Mouse (Mus musculus): ENCODE data around the gene 2210010C04Rik. TPM values are rescaled to one million over a fixed set of nuclear protein-coding genes. Genes with fewer than 3 reads are reported as not detected.

The 2210010C04Rik gene
- not detected in 2 replicates for polyA plus RNA-seq (2014; fragmentation: Nextera tagmentation; extraction: Ambion mirVana)

- Histone ChIP-seq H3K4me1 (replicated peaks; ENCODE audit: control insufficient read depth, insufficient read depth, low read length) (no peaks in the 10 kb centered on the region), H3K4me3 (ENCODE audit: low read depth, low read length) (no peak within 1 kb of the TSS), H3K9ac (ENCODE audit: low read length) (no peak within 1 kb of the TSS), H3K36me3 (ENCODE audit: control insufficient read depth, insufficient read depth, low read length) (no peaks in the 10 kb centered on the region), H3K9me3 (ENCODE audit: control insufficient read depth, low read length) (no peaks in the 10 kb centered on the region), H3K4me2 (ENCODE audit: low read depth, low read length, severe bottlenecking) (no peak within 1 kb of the TSS), H3K27ac (ENCODE audit: low read depth, low read length) (no peak within 1 kb of the TSS), H3K27me3 (ENCODE audit: control insufficient read depth, insufficient read depth, low read length) (no peaks in the 10 kb centered on the region)
- DNase-seq (ENCODE audit: low spot score), result no peak
- no peak for ATAC-seq (replicated peaks; ENCODE audit: low FRiP score)
Measured at GRCm38 (mm10) chr6:41035409-41035808, at the start of gene 2210010C04Rik. TSS of gene 2210010C04Rik (minus strand) at chr6:41035509.

DNA sequence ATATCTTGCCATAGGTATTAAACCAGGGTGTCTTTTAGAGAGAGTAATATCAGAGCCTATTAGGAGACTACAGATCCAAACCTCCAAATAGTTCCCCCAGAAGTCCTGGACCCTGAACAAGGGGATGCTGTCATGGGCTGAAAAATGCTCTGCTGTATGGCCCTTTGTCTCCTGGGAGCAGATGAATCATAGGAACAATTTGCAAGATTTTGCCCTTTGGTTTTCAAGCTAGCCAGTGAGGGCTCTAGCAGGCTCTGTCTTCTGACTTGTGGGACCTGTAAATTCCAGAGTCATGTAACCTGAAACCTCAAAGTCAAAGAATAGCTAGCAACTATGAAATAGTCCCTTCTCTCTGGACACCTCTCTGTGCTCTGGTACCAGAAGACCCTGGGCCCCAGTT lies 44.8 kb upstream of the 2210010C04Rik start:
- no peaks in the 10 kb centered on the region for H3K4me1 ChIP-seq (replicated peaks; ENCODE audit: control insufficient read depth, insufficient read depth, low read length)
- DNase-seq (ENCODE audit: low spot score) (no peak), ATAC-seq (replicated peaks; ENCODE audit: low FRiP score) (no peak)
- H3K36me3 ChIP-seq (ENCODE audit: control insufficient read depth, insufficient read depth, low read length), result no peaks in the 10 kb centered on the region
- H3K4me3 ChIP-seq (ENCODE audit: low read depth, low read length), result no peak overlapping the region
- no peaks in the 10 kb centered on the region for H3K27me3 ChIP-seq (ENCODE audit: control insufficient read depth, insufficient read depth, low read length)
- H3K27ac ChIP-seq (ENCODE audit: low read depth, low read length), result no peak overlapping the region
- no peak overlapping the region for H3K9ac ChIP-seq (ENCODE audit: low read length)
- H3K4me2 ChIP-seq (ENCODE audit: low read depth, low read length, severe bottlenecking), result no peak overlapping the region
- no peaks in the 10 kb centered on the region for H3K9me3 ChIP-seq (ENCODE audit: control insufficient read depth, low read length)

- no peak overlapping the region for H3K27ac ChIP-seq (ENCODE audit: low read depth, low read length)
- ATAC-seq (replicated peaks; ENCODE audit: low FRiP score), result no peak
- WGBS, result 55% methylated on average over 3 of the region's 3 CpGs
Measured at GRCm38 (mm10) chr6:41078539-41079303, 43.4 kb upstream of the 2210010C04Rik start.

DNA sequence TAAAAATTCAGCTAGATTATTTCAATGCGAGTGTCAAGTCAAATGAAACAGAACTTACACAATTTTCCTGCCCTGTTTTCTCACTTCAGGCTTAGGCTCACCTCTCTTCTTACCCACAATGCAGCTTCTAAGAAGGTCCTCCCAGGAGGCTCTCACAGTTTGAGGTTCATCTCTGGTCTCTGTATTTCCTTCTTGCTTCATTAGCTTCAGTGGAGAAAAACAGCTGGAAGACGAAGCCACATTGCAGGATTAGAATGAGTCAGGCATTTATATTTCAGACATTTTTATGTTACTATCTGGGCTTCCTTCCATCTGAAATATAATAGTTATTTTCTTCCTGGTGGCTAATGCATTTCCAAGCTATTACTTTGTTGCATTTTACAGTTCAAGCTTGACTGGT lies 40.4 kb upstream of the 2210010C04Rik start:
- no peaks in the 10 kb centered on the region for H3K36me3 ChIP-seq (ENCODE audit: control insufficient read depth, insufficient read depth, low read length)
- 67% methylated on average over 2 of the region's 2 CpGs for WGBS

More at GRCm38 (mm10) chr6:41078539-41079303, 43.4 kb upstream of the 2210010C04Rik start:
- DNase-seq (ENCODE audit: low spot score), result no peak
- Histone ChIP-seq H3K9me3 (ENCODE audit: control insufficient read depth, low read length) (no peaks in the 10 kb centered on the region), H3K27me3 (ENCODE audit: control insufficient read depth, insufficient read depth, low read length) (no peaks in the 10 kb centered on the region), H3K4me1 (replicated peaks; ENCODE audit: control insufficient read depth, insufficient read depth, low read length) (no peaks in the 10 kb centered on the region), H3K4me3 (ENCODE audit: low read depth, low read length) (no peak overlapping the region), H3K36me3 (ENCODE audit: control insufficient read depth, insufficient read depth, low read length) (no peaks in the 10 kb centered on the region), H3K9ac (ENCODE audit: low read length) (no peak overlapping the region), H3K4me2 (ENCODE audit: low read depth, low read length, severe bottlenecking) (no peak overlapping the region)

DNA sequence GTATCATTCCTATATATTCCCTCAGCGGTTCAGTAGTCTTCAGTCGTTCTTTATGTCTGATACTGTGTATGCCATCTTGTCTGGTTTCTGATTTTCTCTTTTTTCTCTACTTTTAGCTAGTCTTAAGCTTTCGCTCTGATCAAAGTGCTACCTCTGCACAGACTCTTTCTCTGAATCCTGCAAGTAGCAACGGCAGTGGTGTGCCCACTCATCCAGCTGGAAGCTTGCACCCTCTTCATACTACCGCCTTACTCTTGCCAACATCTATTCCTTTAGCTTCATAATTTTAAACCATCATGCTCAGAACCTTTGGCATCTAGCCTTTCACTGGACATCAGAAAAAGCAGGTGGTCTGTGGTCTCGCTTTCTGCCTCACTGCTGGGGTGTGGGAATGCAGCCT lies 28.0 kb upstream of the 2210010C04Rik start:
- Histone ChIP-seq H3K4me3 (ENCODE audit: low read depth, low read length) (no peak overlapping the region), H3K4me2 (ENCODE audit: low read depth, low read length, severe bottlenecking) (no peak overlapping the region), H3K36me3 (ENCODE audit: control insufficient read depth, insufficient read depth, low read length) (no peaks in the 10 kb centered on the region), H3K9me3 (ENCODE audit: control insufficient read depth, low read length) (no peaks in the 10 kb centered on the region), H3K4me1 (replicated peaks; ENCODE audit: control insufficient read depth, insufficient read depth, low read length) (no peaks in the 10 kb centered on the region), H3K27ac (ENCODE audit: low read depth, low read length) (no peak overlapping the region), H3K9ac (ENCODE audit: low read length) (no peak overlapping the region), H3K27me3 (ENCODE audit: control insufficient read depth, insufficient read depth, low read length) (no peaks in the 10 kb centered on the region)
- WGBS, result 90% methylated on average over 6 of the region's 6 CpGs
- ATAC-seq (replicated peaks; ENCODE audit: low FRiP score) (no peak), DNase-seq (ENCODE audit: low spot score) (no peak)

More for the DNA sequence above, 40.4 kb upstream of the 2210010C04Rik start:
- Histone ChIP-seq H3K9ac (ENCODE audit: low read length) (no peak overlapping the region), H3K4me1 (replicated peaks; ENCODE audit: control insufficient read depth, insufficient read depth, low read length) (no peaks in the 10 kb centered on the region), H3K27ac (ENCODE audit: low read depth, low read length) (no peak overlapping the region), H3K9me3 (ENCODE audit: control insufficient read depth, low read length) (no peaks in the 10 kb centered on the region), H3K4me3 (ENCODE audit: low read depth, low read length) (no peak overlapping the region), H3K27me3 (ENCODE audit: control insufficient read depth, insufficient read depth, low read length) (no peaks in the 10 kb centered on the region), H3K4me2 (ENCODE audit: low read depth, low read length, severe bottlenecking) (no peak overlapping the region)
- ATAC-seq (replicated peaks; ENCODE audit: low FRiP score) (no peak), DNase-seq (ENCODE audit: low spot score) (no peak)

DNA sequence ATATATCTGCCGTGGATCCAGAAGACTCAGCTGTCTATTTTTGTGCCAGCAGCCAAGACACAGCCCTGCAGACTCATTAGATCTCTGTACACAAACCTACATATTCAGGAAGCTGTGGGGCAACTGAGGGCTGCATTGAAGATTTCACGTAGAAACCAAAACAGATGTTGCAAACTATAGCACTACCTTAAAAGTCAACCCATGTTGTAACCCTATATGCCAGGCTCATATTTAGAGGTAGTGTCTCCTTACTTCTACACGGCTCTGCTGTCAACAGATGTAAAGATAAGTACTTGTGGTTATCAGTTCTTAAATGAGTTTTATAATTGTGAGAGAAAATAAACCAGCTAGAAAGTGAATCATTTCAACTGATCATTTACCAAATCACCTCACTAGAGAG lies 27.4 kb upstream of the 2210010C04Rik start:
- Histone ChIP-seq H3K27ac (ENCODE audit: low read depth, low read length) (no peak overlapping the region), H3K4me2 (ENCODE audit: low read depth, low read length, severe bottlenecking) (no peak overlapping the region), H3K4me3 (ENCODE audit: low read depth, low read length) (no peak overlapping the region), H3K36me3 (ENCODE audit: control insufficient read depth, insufficient read depth, low read length) (no peaks in the 10 kb centered on the region), H3K9ac (ENCODE audit: low read length) (no peak overlapping the region), H3K4me1 (replicated peaks; ENCODE audit: control insufficient read depth, insufficient read depth, low read length) (no peaks in the 10 kb centered on the region), H3K27me3 (ENCODE audit: control insufficient read depth, insufficient read depth, low read length) (no peaks in the 10 kb centered on the region), H3K9me3 (ENCODE audit: control insufficient read depth, low read length) (no peaks in the 10 kb centered on the region)
- 83% methylated on average over 3 of the region's 3 CpGs for WGBS
- DNase-seq (ENCODE audit: low spot score) (no peak), ATAC-seq (replicated peaks; ENCODE audit: low FRiP score) (no peak)

DNA sequence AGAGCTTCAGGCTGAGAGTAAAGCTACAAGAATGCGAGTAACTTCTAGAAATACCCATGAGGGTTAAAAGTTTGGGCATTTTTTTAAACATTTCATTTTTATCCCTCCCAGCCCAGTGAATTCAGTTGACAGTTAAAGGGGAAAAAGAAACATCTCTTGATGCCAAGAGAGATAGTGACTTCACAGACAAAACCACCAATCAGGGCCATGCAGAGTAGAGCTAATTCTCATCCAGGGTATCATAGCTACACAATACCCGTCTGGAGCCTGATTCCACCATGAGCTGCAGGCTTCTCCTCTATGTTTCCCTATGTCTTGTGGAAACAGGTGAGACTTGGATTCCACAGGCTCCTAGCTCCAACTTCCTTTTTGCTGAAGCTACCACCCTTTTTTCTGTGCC lies 26.8 kb upstream of the 2210010C04Rik start:
- H3K36me3 ChIP-seq (ENCODE audit: control insufficient read depth, insufficient read depth, low read length), result no peaks in the 10 kb centered on the region
- DNase-seq (ENCODE audit: low spot score), result no peak
- H3K4me2 ChIP-seq (ENCODE audit: low read depth, low read length, severe bottlenecking), result no peak overlapping the region
- no peak overlapping the region for H3K9ac ChIP-seq (ENCODE audit: low read length)
- H3K9me3 ChIP-seq (ENCODE audit: control insufficient read depth, low read length), result no peaks in the 10 kb centered on the region
- no peak overlapping the region for H3K27ac ChIP-seq (ENCODE audit: low read depth, low read length)
- H3K27me3 ChIP-seq (ENCODE audit: control insufficient read depth, insufficient read depth, low read length), result no peaks in the 10 kb centered on the region
- ATAC-seq (replicated peaks; ENCODE audit: low FRiP score), result no peak
- H3K4me1 ChIP-seq (replicated peaks; ENCODE audit: control insufficient read depth, insufficient read depth, low read length), result no peaks in the 10 kb centered on the region
- no peak overlapping the region for H3K4me3 ChIP-seq (ENCODE audit: low read depth, low read length)
- WGBS, result 87% methylated on average over 2 of the region's 2 CpGs

DNA sequence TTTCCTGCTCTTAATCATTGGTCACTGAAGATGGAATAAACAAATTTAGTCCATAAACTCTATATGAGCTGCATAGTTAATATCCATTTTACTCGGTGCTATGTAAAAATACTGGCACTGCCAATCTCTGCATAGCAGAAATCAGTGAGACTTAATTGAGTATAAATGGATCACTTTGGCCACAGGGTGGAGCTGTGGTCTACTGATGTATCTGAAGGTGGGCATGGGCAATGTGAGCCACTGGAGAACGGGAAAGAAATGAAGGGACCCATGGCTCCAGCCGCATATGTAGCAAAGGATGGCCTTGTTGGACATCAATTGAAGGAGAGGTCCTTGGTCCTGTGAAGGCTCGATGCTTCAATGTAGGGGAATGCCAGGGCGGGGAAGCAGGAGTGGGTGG lies 25.8 kb upstream of the 2210010C04Rik start:
- Histone ChIP-seq H3K36me3 (ENCODE audit: control insufficient read depth, insufficient read depth, low read length) (no peaks in the 10 kb centered on the region), H3K4me3 (ENCODE audit: low read depth, low read length) (no peak overlapping the region), H3K27ac (ENCODE audit: low read depth, low read length) (no peak overlapping the region), H3K9ac (ENCODE audit: low read length) (no peak overlapping the region), H3K9me3 (ENCODE audit: control insufficient read depth, low read length) (no peaks in the 10 kb centered on the region), H3K4me2 (ENCODE audit: low read depth, low read length, severe bottlenecking) (no peak overlapping the region), H3K27me3 (ENCODE audit: control insufficient read depth, insufficient read depth, low read length) (no peaks in the 10 kb centered on the region), H3K4me1 (replicated peaks; ENCODE audit: control insufficient read depth, insufficient read depth, low read length) (no peaks in the 10 kb centered on the region)
- ATAC-seq (replicated peaks; ENCODE audit: low FRiP score) (no peak), DNase-seq (ENCODE audit: low spot score) (no peak)
- 74% methylated on average over 5 of the region's 5 CpGs for WGBS

GRCm38 (mm10) chr6:41057653-41058052 lies 22.3 kb upstream of the 2210010C04Rik start:
- H3K4me1 ChIP-seq (replicated peaks; ENCODE audit: control insufficient read depth, insufficient read depth, low read length), result no peaks in the 10 kb centered on the region
- ATAC-seq (replicated peaks; ENCODE audit: low FRiP score) (no peak), DNase-seq (ENCODE audit: low spot score) (no peak)
- H3K9ac ChIP-seq (ENCODE audit: low read length), result no peak overlapping the region
- H3K36me3 ChIP-seq (ENCODE audit: control insufficient read depth, insufficient read depth, low read length), result no peaks in the 10 kb centered on the region
- 77% methylated on average over 5 of the region's 5 CpGs for WGBS
- no peak overlapping the region for H3K4me3 ChIP-seq (ENCODE audit: low read depth, low read length)
- no peak overlapping the region for H3K27ac ChIP-seq (ENCODE audit: low read depth, low read length)
- no peaks in the 10 kb centered on the region for H3K9me3 ChIP-seq (ENCODE audit: control insufficient read depth, low read length)
- H3K27me3 ChIP-seq (ENCODE audit: control insufficient read depth, insufficient read depth, low read length), result no peaks in the 10 kb centered on the region
- no peak overlapping the region for H3K4me2 ChIP-seq (ENCODE audit: low read depth, low read length, severe bottlenecking)
